Comparison of ENCODE assay signal across 8 mouse cellular contexts in the genomic region with DNA sequence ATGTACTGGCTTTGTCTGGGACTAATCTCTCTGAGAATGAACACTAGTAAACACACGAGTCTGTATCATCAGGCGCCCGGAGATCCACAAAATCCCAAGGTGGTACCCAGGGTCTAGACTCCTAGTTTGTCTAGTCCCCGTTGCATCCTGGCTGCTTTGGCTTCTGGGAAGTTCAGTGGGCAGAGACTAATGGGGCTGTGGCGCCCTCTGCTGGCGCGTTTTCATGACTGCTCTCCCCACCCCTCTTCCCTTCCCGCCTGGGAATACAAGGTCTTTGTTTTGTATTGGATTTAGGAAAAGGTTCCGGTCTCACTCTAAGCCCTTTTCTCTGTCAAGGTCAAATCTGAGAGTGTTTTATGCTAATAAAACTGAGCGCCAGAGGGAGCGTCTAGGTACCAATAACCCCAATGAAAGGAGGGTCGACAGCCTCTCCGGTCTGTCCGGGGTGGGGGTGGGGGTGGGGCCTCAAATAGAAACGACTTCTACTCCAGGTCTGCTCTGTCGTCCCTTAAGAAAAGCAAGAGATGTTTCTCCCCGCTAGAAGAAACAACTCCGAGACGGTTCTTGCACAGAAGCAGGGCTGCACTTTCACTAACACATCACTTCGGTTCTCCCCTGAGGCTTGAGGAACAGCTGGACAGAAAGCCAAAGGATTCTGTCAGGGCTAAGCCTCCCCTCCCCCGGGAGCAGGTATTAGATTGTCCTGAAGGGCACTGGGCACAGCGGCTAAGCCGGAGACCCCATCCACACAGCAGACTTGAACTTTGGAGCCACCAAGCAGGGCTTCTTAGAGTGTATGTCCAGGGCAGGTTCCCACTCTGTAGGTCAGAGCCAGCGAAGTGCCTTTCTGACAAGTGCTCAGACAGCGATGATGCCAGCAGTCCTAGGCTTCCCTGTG. TPM values are rescaled to one million over a fixed set of nuclear protein-coding genes. Genes with fewer than 3 reads are reported as not detected.
DNase-seq lines count a peak whose midpoint lies in the region; ATAC-seq and TF ChIP-seq lines count a peak whose summit lies in the region.

No protein-coding gene starts in this region.

- peak; percentile 80 for DNase-seq in 3T3-L1 (ENCODE audit: low read depth, low spot score)
- peak; percentile 99 for DNase-seq in midbrain, embryonic 11.5 days (ENCODE audit: low spot score, missing footprints)
- DNase-seq in spleen, adult 12 weeks (ENCODE audit: low spot score), result peak; percentile 19

- peak; percentile 70 for TF ChIP-seq CTCF in cortical plate, adult 2 months (IDR thresholded peaks at IDR 0.05; ENCODE audit: extremely low read depth, insufficient read depth, low read length)

- peak; percentile 54 for ATAC-seq in activated CD4-positive, CD25-positive, alpha-beta regulatory T cell, adult 4 months
- peak; percentile 72 for ATAC-seq in granulocyte monocyte progenitor cell, adult 5-6 weeks (replicated peaks; ENCODE audit: poor library complexity, severe bottlenecking)
- peak; percentile 73 for ATAC-seq in intestine, embryonic 16.5 days
- 0 out of 2 replicates have a peak, but pooled peaks have one; percentile 17 for ATAC-seq in limb, embryonic 12.5 days (ENCODE audit: insufficient number of reproducible peaks, insufficient read depth, low FRiP score, low TSS enrichment, low read depth)
- peak; percentile 72 for ATAC-seq in midbrain, embryonic 11.5 days (ENCODE audit: low FRiP score)

- H3K4me1 ChIP-seq in cortical plate, adult 2 months (ENCODE audit: control insufficient read depth, insufficient read depth, low read length), result no peaks in the 10 kb centered on the region
- peaks cover 3% of the 10 kb centered on the region; the same call in 1 of the 2 replicates for H3K4me1 ChIP-seq in intestine, embryonic 16.5 days (ENCODE audit: control insufficient read depth, insufficient read depth, low read length)
- peaks cover 9% of the 10 kb centered on the region for H3K4me1 ChIP-seq in limb, embryonic 12.5 days (replicated peaks)
- H3K4me1 ChIP-seq in midbrain, embryonic 11.5 days (ENCODE audit: control insufficient read depth, insufficient read depth, low read length), result peaks cover 7% of the 10 kb centered on the region; the same call in 1 of the 2 replicates

- no peaks in the 10 kb centered on the region for H3K9me3 ChIP-seq in intestine, embryonic 16.5 days (ENCODE audit: control insufficient read depth, low read length)
- H3K9me3 ChIP-seq in limb, embryonic 12.5 days, result no peaks in the 10 kb centered on the region
- H3K9me3 ChIP-seq in midbrain, embryonic 11.5 days (ENCODE audit: control insufficient read depth, low read length), result no peaks in the 10 kb centered on the region

- H3K36me3 ChIP-seq in intestine, embryonic 16.5 days (ENCODE audit: control insufficient read depth, insufficient read depth, low read length), result no peaks in the 10 kb centered on the region
- H3K36me3 ChIP-seq in limb, embryonic 12.5 days, result no peaks in the 10 kb centered on the region
- H3K36me3 ChIP-seq in midbrain, embryonic 11.5 days (ENCODE audit: control insufficient read depth, insufficient read depth, low read length), result no peaks in the 10 kb centered on the region

- peak overlapping the region; percentile 62 for H3K9ac ChIP-seq in intestine, embryonic 16.5 days (ENCODE audit: low read depth, low read length)
- peak overlapping the region; percentile 42 for H3K9ac ChIP-seq in limb, embryonic 12.5 days (replicated peaks)
- peak overlapping the region; percentile 58 for H3K9ac ChIP-seq in midbrain, embryonic 11.5 days (ENCODE audit: low read length)

- H3K27ac ChIP-seq in cortical plate, adult 2 months (ENCODE audit: insufficient read depth, low read length), result no peak overlapping the region
- H3K27ac ChIP-seq in intestine, embryonic 16.5 days (ENCODE audit: low read length), result no peak overlapping the region
- no peak overlapping the region for H3K27ac ChIP-seq in limb, embryonic 12.5 days
- H3K27ac ChIP-seq in midbrain, embryonic 11.5 days (ENCODE audit: low read depth, low read length), result no peak overlapping the region

- no peak for TF ChIP-seq POLR2A in cortical plate, adult 2 months (IDR thresholded peaks at IDR 0.05; ENCODE audit: extremely low read depth, insufficient read depth, low read length)

- peak overlapping the region; percentile 70 for H3K4me2 ChIP-seq in intestine, embryonic 16.5 days (ENCODE audit: low read depth, low read length)
- peak overlapping the region; percentile 60 for H3K4me2 ChIP-seq in limb, embryonic 12.5 days
- H3K4me2 ChIP-seq in midbrain, embryonic 11.5 days, result peak overlapping the region; percentile 51

- peak overlapping the region; percentile 6; the same call in 1 of the 2 replicates for H3K4me3 ChIP-seq in cortical plate, adult 2 months (ENCODE audit: insufficient read depth, low read length)
- H3K4me3 ChIP-seq in intestine, embryonic 16.5 days (ENCODE audit: low read length), result peak overlapping the region; percentile 50
- peak overlapping the region; percentile 38 for H3K4me3 ChIP-seq in limb, embryonic 12.5 days (replicated peaks)
- peak overlapping the region; percentile 32 for H3K4me3 ChIP-seq in midbrain, embryonic 11.5 days (ENCODE audit: low read depth, low read length)

- H3K27me3 ChIP-seq in intestine, embryonic 16.5 days (replicated peaks; ENCODE audit: control insufficient read depth, insufficient read depth, low read length), result no peaks in the 10 kb centered on the region
- H3K27me3 ChIP-seq in limb, embryonic 12.5 days, result no peaks in the 10 kb centered on the region
- no peaks in the 10 kb centered on the region for H3K27me3 ChIP-seq in midbrain, embryonic 11.5 days (ENCODE audit: control insufficient read depth, insufficient read depth, low read length)

- WGBS in intestine, embryonic 16.5 days, result 8% methylated on average over 25 of the region's 25 CpGs
- WGBS in limb, embryonic 12.5 days, result 10% methylated on average over 25 of the region's 25 CpGs
- 7% methylated on average over 25 of the region's 25 CpGs for WGBS in midbrain, embryonic 11.5 days

RNA-seq across cellular contexts. Expression of gene Tex35, which starts 22.1 kb away (rescaled TPM):
- under 1 TPM in 1 of 2 experiments, not detected in 1; 0.62 TPM for polyA plus RNA-seq in activated CD4-positive, CD25-positive, alpha-beta regulatory T cell, adult 4 months (2017; shearing (Covaris generic))
- not detected in 2 replicates for polyA plus RNA-seq in cortical plate, adult 2 months (2012; rRNA removed)
- total RNA-seq in granulocyte monocyte progenitor cell, adult 5-6 weeks (2014; fragmentation: Nextera tagmentation), result not detected in 2 replicates
- not detected in 2 replicates for total RNA-seq in granulocyte monocyte progenitor cell, adult 5-6 weeks (2017)
- polyA plus RNA-seq in intestine, embryonic 16.5 days (2015; fragmentation: Nextera tagmentation; extraction: Ambion mirVana), result not detected in 2 replicates
- not detected in 2 replicates for polyA plus RNA-seq in limb, embryonic 12.5 days (2016; fragmentation: Nextera tagmentation; extraction: Ambion mirVana)
- not detected in 2 replicates for polyA plus RNA-seq in midbrain, embryonic 11.5 days (2014; fragmentation: Nextera tagmentation; extraction: Ambion mirVana)

Comparison
In these comparisons a context has a peak if more than half of its experiments do, and no peak if none do; other contexts are left out.
1. DNase-seq: peak in every context shown above with its lines; median percentile 99 in midbrain, embryonic 11.5 days; 80 in 3T3-L1; 19 in spleen, adult 12 weeks.
2. ATAC-seq: peak in every context shown above with its lines; median percentile 73 in intestine, embryonic 16.5 days; 72 in granulocyte monocyte progenitor cell, adult 5-6 weeks; 72 in midbrain, embryonic 11.5 days; 54 in activated CD4-positive, CD25-positive, alpha-beta regulatory T cell, adult 4 months; 17 in limb, embryonic 12.5 days.